Mouse (Mus musculus) heart, embryonic 16.5 days (tissue): Measurements from ENCODE around the gene Uhrf2. TPM values are rescaled to one million over a fixed set of nuclear protein-coding genes. Genes with fewer than 3 reads are reported as not detected.
A peak's percentile ranks its signal among the peaks of the same experiment; 100 is the strongest.

ENCODE experiments used
- ATAC-seq: fragments of 200-750 bp; cut with Nextera tagmentation; replicated peaks from 2 replicates; pipeline ENCODE4 v1.8.0; 2017; ENCODE audit warnings: moderate number of reproducible peaks; ENCODE audit not compliant: insufficient read depth, low FRiP score; ENCODE audit errors: extremely low read depth
- H3K27ac ChIP-seq: fragments of 300-500 bp; sonication (generic); 2 replicates; pipeline ENCODE4 v1.5.1; 2014; ENCODE audit warnings: mild to moderate bottlenecking, low read length, control low read depth, moderate library complexity
- H3K27me3 ChIP-seq: fragments of 300-500 bp; sonication (generic); 2 replicates; pipeline ENCODE4 v1.6.1; 2014; ENCODE audit warnings: low read length, mixed read lengths; ENCODE audit not compliant: control insufficient read depth, insufficient read depth
- H3K36me3 ChIP-seq: fragments of 300-500 bp; sonication (generic); 2 replicates; pipeline ENCODE4 v1.6.1; 2014; ENCODE audit not compliant: control insufficient read depth, insufficient read depth
- H3K4me1 ChIP-seq: fragments of 300-500 bp; sonication (generic); 2 replicates; pipeline ENCODE4 v1.6.1; 2014; ENCODE audit warnings: low read length, mixed read lengths; ENCODE audit not compliant: control insufficient read depth, insufficient read depth
- H3K4me2 ChIP-seq: fragments of 300-500 bp; sonication (generic); 2 replicates; pipeline ENCODE4 v1.6.1; 2014; ENCODE audit warnings: low read depth, mild to moderate bottlenecking, control low read depth, low read length
- H3K4me3 ChIP-seq: fragments of 300-500 bp; sonication (generic); 2 replicates; pipeline ENCODE4 v1.5.1; 2014; ENCODE audit warnings: mild to moderate bottlenecking, control low read depth, low read length
- H3K9ac ChIP-seq: fragments of 300-500 bp; sonication (generic); 2 replicates; pipeline ENCODE4 v1.6.1; 2014; ENCODE audit warnings: low read length, control low read depth
- H3K9me3 ChIP-seq: fragments of 300-500 bp; sonication (generic); replicated peaks from 2 replicates; pipeline ENCODE4 v1.6.1; 2016; ENCODE audit warnings: low read length; ENCODE audit not compliant: control insufficient read depth
- WGBS: fragments of 180-500 bp; shearing (Covaris S2); extraction: QIAGEN DNeasy Blood & Tissue Kit; methylation state at CpG from one replicate; pipeline ENCODE4 v1.1.7; 2014; 5-methylcytosine and 5-hydroxymethylcytosine counted together
- polyA plus RNA-seq: library from polyadenylated mRNA; unstranded; fragments of >200 nt; fragmentation: Nextera tagmentation; extraction: Ambion mirVana; gene quantifications from 2 replicates; pipeline ENCODE4 v1.2.1, GENCODE M21; 2015

Uhrf2 gene
- polyA plus RNA-seq, 1 experiment from 2014 or later = 42.5 TPM

DNA sequence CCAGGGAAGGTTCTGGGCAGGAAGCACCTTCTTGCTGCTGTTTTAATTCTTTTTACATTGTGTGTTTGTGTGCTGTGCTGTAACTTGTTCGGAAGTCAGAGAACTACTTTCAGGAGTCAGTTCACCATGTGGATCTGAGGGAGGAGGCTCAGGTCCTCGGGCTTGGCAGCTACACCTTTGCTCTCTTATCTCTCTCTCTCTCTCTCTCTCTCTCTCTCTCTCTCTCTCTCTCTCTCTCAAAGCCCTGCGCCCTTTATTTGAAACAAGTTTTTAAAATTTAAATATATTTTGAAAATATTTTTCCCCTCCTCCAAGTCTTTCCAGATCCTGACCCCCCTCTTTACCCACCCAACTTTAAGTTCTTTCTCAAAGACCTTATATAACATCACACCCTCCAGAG, 5.0 kb downstream of the Uhrf2 start:
- H3K4me2 ChIP-seq = no peak overlapping the region
- H3K36me3 ChIP-seq = no peaks in the 10 kb centered on the region
- no peak overlapping the region for H3K4me3 ChIP-seq
- H3K27me3 ChIP-seq = no peaks in the 10 kb centered on the region
- H3K9ac ChIP-seq = no peak overlapping the region
- ATAC-seq = no peak
- H3K9me3 ChIP-seq = no peaks in the 10 kb centered on the region
- peaks cover 15% of the 10 kb centered on the region for H3K4me1 ChIP-seq
- WGBS = 39% methylated on average over 3 of the region's 3 CpGs
- no peak overlapping the region for H3K27ac ChIP-seq

DNA sequence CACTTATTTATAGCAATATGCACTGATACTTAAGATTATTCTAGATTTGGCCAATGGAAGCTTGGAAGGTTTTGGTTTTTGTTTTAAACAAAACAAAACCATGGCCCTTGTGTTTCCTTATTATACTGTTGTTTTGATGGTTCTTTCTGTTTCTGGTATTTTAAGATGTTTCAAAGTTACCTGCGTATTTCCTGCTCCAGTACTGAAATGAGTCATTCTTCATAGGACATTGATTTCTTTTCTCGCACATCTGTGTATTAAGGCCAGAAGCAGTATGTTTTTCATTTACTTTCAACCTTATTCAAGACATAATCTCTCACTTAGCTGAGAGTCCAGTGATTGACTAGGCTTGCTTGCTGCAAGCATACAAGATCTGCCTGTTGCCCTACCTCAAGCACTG, 13.4 kb downstream of the Uhrf2 start:
- 93% methylated on average over 2 of the region's 2 CpGs for WGBS
- Histone ChIP-seq H3K4me2 (no peak overlapping the region), H3K36me3 (peaks cover 29% of the 10 kb centered on the region), H3K27ac (no peak overlapping the region), H3K9ac (no peak overlapping the region), H3K4me1 (no peaks in the 10 kb centered on the region), H3K27me3 (no peaks in the 10 kb centered on the region), H3K9me3 (no peaks in the 10 kb centered on the region; the same call in 1 of the 2 replicates), H3K4me3 (no peak overlapping the region)
- ATAC-seq = no peak

DNA sequence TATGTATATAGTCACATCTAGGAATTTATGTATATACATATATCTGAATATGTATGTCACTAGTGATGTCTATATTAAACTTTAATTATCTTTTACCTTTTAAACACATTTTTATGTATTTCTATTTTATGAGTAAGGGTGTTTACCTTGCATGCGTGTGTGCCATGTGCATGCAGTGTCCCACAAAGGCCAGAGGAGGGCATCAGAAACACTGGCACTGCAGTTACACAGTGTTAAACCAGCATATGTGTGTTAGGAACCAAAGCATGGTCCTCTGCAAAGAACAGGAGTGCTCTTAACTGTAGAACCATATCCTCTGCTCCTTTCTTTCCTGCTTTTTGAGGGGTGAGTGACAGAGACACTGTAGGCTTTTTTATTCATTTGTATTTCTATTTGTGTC, 14.3 kb downstream of the Uhrf2 start:
- H3K27me3 ChIP-seq = no peaks in the 10 kb centered on the region
- ATAC-seq = no peak
- peaks cover 29% of the 10 kb centered on the region for H3K36me3 ChIP-seq
- H3K4me2 ChIP-seq = no peak overlapping the region
- WGBS = 87% methylated on average over 1 of the region's 1 CpGs
- H3K4me3 ChIP-seq = no peak overlapping the region
- no peak overlapping the region for H3K27ac ChIP-seq
- H3K9me3 ChIP-seq = no peaks in the 10 kb centered on the region; the same call in 1 of the 2 replicates
- no peak overlapping the region for H3K9ac ChIP-seq
- no peaks in the 10 kb centered on the region for H3K4me1 ChIP-seq

DNA sequence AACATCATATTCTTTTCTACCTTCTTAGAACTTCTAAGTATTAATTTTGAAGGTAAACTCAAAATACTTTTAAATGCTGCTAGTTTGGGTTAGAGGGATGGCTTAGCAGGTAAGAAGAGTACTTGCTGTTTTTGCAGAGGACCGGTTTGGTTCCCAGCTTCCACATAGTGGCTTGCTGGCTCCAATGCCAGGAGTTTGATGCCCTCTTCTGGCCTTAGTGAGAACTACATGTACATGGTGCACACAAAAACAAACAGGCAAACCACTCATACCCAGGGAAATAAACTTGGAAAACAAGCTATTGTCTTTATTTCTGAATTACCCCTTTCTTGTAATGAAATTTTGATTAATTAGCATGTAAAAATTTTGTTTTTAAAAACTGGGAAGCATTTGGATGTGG, 15.5 kb downstream of the Uhrf2 start:
- no peak overlapping the region for H3K4me3 ChIP-seq
- H3K4me1 ChIP-seq = no peaks in the 10 kb centered on the region
- H3K4me2 ChIP-seq = no peak overlapping the region
- WGBS = 75% methylated on average over 1 of the region's 1 CpGs
- H3K9me3 ChIP-seq = no peaks in the 10 kb centered on the region; the same call in 1 of the 2 replicates
- no peak for ATAC-seq
- peaks cover 29% of the 10 kb centered on the region for H3K36me3 ChIP-seq
- H3K27me3 ChIP-seq = no peaks in the 10 kb centered on the region
- H3K9ac ChIP-seq = no peak overlapping the region
- no peak overlapping the region for H3K27ac ChIP-seq

DNA sequence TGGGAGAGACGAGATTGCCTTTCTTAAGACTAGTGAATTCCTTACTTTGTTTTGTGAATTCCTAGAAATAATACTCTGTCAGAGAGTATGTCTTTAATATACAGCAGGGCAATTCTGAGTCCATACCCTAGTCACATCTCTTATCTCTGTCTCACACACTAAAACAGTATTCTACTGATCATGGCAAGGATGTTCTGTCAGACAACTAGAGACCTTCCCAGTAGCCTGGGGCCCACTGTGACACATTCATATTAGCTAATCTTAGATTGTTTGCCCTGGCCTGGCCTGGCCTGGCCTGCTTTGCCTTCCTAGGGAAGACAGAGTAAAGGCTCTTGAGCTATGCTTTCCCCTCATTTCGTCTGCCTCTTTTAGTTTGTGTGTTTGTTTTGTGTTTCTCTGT, 20.3 kb downstream of the Uhrf2 start:
- WGBS = 73% methylated on average over 2 of the region's 2 CpGs
- ATAC-seq = no peak
- Histone ChIP-seq H3K4me2 (no peak overlapping the region), H3K9me3 (no peaks in the 10 kb centered on the region; the same call in 1 of the 2 replicates), H3K36me3 (peaks cover 11% of the 10 kb centered on the region), H3K4me3 (no peak overlapping the region), H3K27me3 (no peaks in the 10 kb centered on the region), H3K27ac (no peak overlapping the region), H3K4me1 (0 out of 2 replicates have a peak, but pooled peaks cover 3% of the 10 kb centered on the region), H3K9ac (no peak overlapping the region)

DNA sequence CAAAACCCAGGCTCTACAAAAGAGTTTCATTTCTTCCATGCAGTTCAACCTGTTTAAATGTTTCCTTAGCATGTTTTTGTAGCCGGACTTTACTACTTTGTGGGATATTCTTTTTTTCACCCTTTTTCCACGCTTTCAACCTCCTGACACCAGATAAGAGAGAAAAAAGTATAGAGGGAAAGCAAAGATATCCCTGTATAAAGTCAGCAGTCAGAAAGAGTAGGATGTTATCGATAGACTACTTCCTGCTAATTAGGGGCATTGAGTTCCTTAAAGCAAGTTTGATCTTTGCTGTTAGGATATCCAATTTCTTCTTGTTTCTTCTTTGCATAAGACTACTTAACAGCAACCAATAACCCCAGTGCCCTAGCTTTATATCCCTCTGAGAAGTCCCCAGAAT, 21.2 kb downstream of the Uhrf2 start:
- H3K27ac ChIP-seq = no peak overlapping the region
- WGBS = 75% methylated on average over 3 of the region's 3 CpGs
- no peak for ATAC-seq
- H3K27me3 ChIP-seq = no peaks in the 10 kb centered on the region
- no peaks in the 10 kb centered on the region; the same call in 1 of the 2 replicates for H3K9me3 ChIP-seq
- H3K4me2 ChIP-seq = no peak overlapping the region
- H3K4me1 ChIP-seq = 0 out of 2 replicates have a peak, but pooled peaks cover 3% of the 10 kb centered on the region
- H3K4me3 ChIP-seq = no peak overlapping the region
- no peak overlapping the region for H3K9ac ChIP-seq
- H3K36me3 ChIP-seq = peaks cover 10% of the 10 kb centered on the region

DNA sequence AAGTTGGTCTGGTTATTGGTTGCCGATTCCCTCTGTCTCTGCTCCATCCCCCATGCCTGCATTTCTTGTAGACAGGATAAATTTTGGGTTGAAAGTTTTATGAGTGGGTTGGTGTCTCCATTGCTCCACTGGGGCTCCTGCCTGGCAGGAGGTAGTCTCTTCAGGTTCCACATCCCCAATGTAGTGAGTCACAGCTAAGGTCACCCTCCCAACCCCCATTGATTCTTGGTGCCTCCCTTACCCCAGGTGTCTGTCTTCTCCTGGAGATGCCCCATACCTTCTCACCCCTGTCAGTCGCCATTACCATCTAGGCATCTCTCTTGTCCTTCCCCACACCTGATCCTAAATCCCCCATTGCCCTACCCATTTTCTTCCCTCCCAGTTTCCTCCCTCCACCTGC, 23.9 kb downstream of the Uhrf2 start:
- Histone ChIP-seq H3K9ac (no peak overlapping the region), H3K4me1 (0 out of 2 replicates have a peak, but pooled peaks cover 3% of the 10 kb centered on the region), H3K36me3 (peaks cover 5% of the 10 kb centered on the region; the same call in 1 of the 2 replicates), H3K4me3 (no peak overlapping the region), H3K27ac (no peak overlapping the region), H3K4me2 (no peak overlapping the region), H3K9me3 (no peaks in the 10 kb centered on the region), H3K27me3 (no peaks in the 10 kb centered on the region)
- WGBS = 94% methylated on average over 2 of the region's 2 CpGs
- no peak for ATAC-seq

DNA sequence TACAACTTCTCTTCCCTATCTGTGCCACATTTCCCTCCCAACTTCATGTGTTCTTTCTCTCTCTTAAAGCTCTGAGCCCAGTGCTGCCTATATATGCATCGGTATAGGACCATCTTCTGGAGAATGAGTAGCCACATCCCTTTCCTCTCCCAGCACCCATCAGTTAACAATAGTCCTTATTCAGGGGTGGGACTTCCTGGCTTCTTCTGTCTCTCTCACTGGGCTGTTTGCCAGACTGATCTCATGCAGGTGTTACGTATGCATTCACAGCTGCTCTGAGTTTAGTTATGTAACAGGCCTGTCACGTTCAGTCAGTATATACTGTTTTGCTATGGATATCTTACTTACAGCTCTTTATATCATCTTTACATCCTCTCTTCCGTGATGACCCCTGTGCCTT, 35.5 kb downstream of the Uhrf2 start:
- no peak overlapping the region for H3K9ac ChIP-seq
- H3K4me2 ChIP-seq = no peak overlapping the region
- 41% methylated on average over 4 of the region's 4 CpGs for WGBS
- peaks cover 6% of the 10 kb centered on the region for H3K4me1 ChIP-seq
- 0 out of 2 replicates have a peak, but pooled peaks have one; percentile 32 for ATAC-seq
- no peaks in the 10 kb centered on the region for H3K27me3 ChIP-seq
- no peak overlapping the region for H3K27ac ChIP-seq
- H3K36me3 ChIP-seq = no peaks in the 10 kb centered on the region
- no peak overlapping the region for H3K4me3 ChIP-seq
- H3K9me3 ChIP-seq = no peaks in the 10 kb centered on the region

DNA sequence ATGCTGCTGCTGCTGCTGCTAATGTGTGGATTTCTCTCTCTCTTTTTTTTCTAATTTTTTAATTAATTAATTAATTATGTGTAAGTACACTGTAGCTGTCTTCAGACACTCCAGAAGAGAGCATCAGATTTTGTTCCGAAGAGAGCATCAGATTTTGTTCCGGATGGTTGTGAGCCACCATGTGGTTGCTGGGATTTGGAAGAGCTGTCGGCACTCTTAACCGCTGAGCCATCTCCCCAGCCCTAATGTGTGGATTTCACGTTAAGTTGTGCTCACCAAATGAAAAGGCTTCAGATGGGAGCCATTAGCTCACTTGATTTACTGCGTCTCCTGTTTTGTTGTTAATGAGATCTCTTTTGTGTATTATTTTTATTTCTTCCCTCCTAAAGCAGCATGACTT, 59.9 kb downstream of the Uhrf2 start:
- Histone ChIP-seq H3K4me3 (no peak overlapping the region), H3K4me1 (no peaks in the 10 kb centered on the region), H3K27me3 (no peaks in the 10 kb centered on the region), H3K27ac (no peak overlapping the region), H3K4me2 (no peak overlapping the region), H3K9ac (no peak overlapping the region), H3K9me3 (no peaks in the 10 kb centered on the region), H3K36me3 (peaks cover 67% of the 10 kb centered on the region)
- WGBS = 95% methylated on average over 6 of the region's 6 CpGs
- ATAC-seq = no peak
